Mouse (Mus musculus) cortical plate, adult 2 months (tissue): ENCODE data around the gene 1700001C19Rik.
A peak's percentile ranks its signal among the peaks of the same experiment; 100 is the strongest.

ENCODE experiments used
- CTCF ChIP-seq: fragments of 200-500 bp; IDR thresholded peaks from 2 replicates; pipeline ENCODE4 v1.5.1; 2011; ENCODE audit warnings: mild to moderate bottlenecking, control low read depth, low read length; ENCODE audit not compliant: insufficient read depth; ENCODE audit errors: extremely low read depth
- POLR2A ChIP-seq: fragments of 200-500 bp; IDR thresholded peaks from 2 replicates; pipeline ENCODE4 v1.6.1; 2011; ENCODE audit warnings: mild to moderate bottlenecking, low read length, control low read depth; ENCODE audit not compliant: insufficient read depth; ENCODE audit errors: extremely low read depth

GRCm38 (mm10) chr17:47408558-47408898 lies 28.6 kb downstream of the 1700001C19Rik start:
- no peak for TF ChIP-seq POLR2A
- TF ChIP-seq CTCF: peak; percentile 52
